8 mouse cellular contexts compared by ENCODE assay signal in the genomic region with DNA sequence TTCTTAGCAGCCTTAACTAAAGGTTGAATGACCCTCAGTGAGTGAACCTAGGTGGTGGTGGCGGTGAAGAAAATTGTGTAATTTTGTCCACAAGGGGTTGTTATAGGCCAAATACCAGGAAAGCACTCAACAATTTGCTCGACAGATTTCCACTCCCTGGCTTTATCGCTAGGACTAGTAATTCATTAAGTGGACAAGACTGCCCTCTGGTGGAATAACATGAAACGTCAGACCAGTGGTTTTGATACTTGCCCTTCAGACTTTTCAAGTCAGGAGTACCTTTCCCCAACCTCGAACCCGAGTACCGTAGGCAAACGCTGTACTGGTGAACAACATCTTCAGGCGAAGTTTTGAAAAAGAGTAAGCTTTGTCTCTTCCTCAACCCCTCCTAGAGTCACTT. TPM values are rescaled to one million over a fixed set of nuclear protein-coding genes. Genes with fewer than 3 reads are reported as not detected.
DNase-seq lines count a peak whose midpoint lies in the region; ATAC-seq and TF ChIP-seq lines count a peak whose summit lies in the region.

No protein-coding gene starts in this region.

- peaks cover 19% of the 10 kb centered on the region for H3K27me3 ChIP-seq in intestine, postnatal 0 days (replicated peaks; ENCODE audit: control insufficient read depth, insufficient read depth, low read length)
- H3K27me3 ChIP-seq in midbrain, embryonic 10.5 days (ENCODE audit: low read depth, poor library complexity, severe bottlenecking), result peaks cover 51% of the 10 kb centered on the region
- H3K27me3 ChIP-seq in spleen, adult 2 months (ENCODE audit: control insufficient read depth, insufficient read depth, low read length), result peaks cover 4% of the 10 kb centered on the region

- no peaks in the 10 kb centered on the region for H3K4me1 ChIP-seq in intestine, postnatal 0 days (replicated peaks; ENCODE audit: control insufficient read depth, insufficient read depth, low read length)
- peaks cover 30% of the 10 kb centered on the region for H3K4me1 ChIP-seq in midbrain, embryonic 10.5 days
- peaks cover 1% of the 10 kb centered on the region; the same call in 1 of the 2 replicates for H3K4me1 ChIP-seq in spleen, adult 2 months (ENCODE audit: control insufficient read depth, insufficient read depth, insufficient read length)

- H3K9me3 ChIP-seq in intestine, postnatal 0 days (ENCODE audit: control insufficient read depth), result no peaks in the 10 kb centered on the region
- no peaks in the 10 kb centered on the region for H3K9me3 ChIP-seq in midbrain, embryonic 10.5 days (replicated peaks)

- H3K27ac ChIP-seq in intestine, postnatal 0 days (ENCODE audit: low read depth, low read length), result no peak overlapping the region
- H3K27ac ChIP-seq in midbrain, embryonic 10.5 days (replicated peaks), result no peak overlapping the region
- H3K27ac ChIP-seq in spleen, adult 2 months (ENCODE audit: insufficient read depth, low read length), result no peak overlapping the region

- no peak for TF ChIP-seq POLR2A in spleen, adult 2 months (IDR thresholded peaks at IDR 0.05; ENCODE audit: low read depth, low read length)

- TF ChIP-seq CTCF in intestine, postnatal 0 days (IDR thresholded peaks at IDR 0.05; ENCODE audit: low read depth), result peak; percentile 84
- TF ChIP-seq CTCF in spleen, adult 2 months (IDR thresholded peaks at IDR 0.05; ENCODE audit: extremely low read depth, insufficient read depth, insufficient read length, insufficient replicate concordance), result peak; percentile 28; the same call in 1 of the 2 replicates

- no peak overlapping the region for H3K9ac ChIP-seq in intestine, postnatal 0 days (ENCODE audit: low read depth, low read length)

- H3K4me3 ChIP-seq in intestine, postnatal 0 days (ENCODE audit: low read depth, low read length), result no peak overlapping the region
- H3K4me3 ChIP-seq in midbrain, embryonic 10.5 days, result 0 out of 2 replicates have a peak overlapping the region, but pooled peaks have one; percentile 24
- H3K4me3 ChIP-seq in spleen, adult 2 months (ENCODE audit: extremely low read depth, insufficient read depth, insufficient read length), result no peak overlapping the region

- H3K36me3 ChIP-seq in intestine, postnatal 0 days (ENCODE audit: control insufficient read depth, insufficient read depth), result no peaks in the 10 kb centered on the region
- H3K36me3 ChIP-seq in midbrain, embryonic 10.5 days, result no peaks in the 10 kb centered on the region
- no peaks in the 10 kb centered on the region for H3K36me3 ChIP-seq in spleen, adult 2 months (ENCODE audit: control insufficient read depth, insufficient read depth, low read length)

- peak; percentile 71 for ATAC-seq in common myeloid progenitor, adult 5-6 weeks (replicated peaks; ENCODE audit: low read depth, poor library complexity, severe bottlenecking)
- ATAC-seq in granulocyte monocyte progenitor cell, adult 5-6 weeks (replicated peaks; ENCODE audit: poor library complexity, severe bottlenecking), result peak; percentile 59
- ATAC-seq in intestine, postnatal 0 days, result peak; percentile 52; the same call in 1 of the 2 replicates

- under 1% methylated on average over 9 of the region's 9 CpGs for WGBS in intestine, postnatal 0 days
- under 1% methylated on average over 9 of the region's 9 CpGs for WGBS in midbrain, embryonic 10.5 days
- 2% methylated on average over 9 of the region's 9 CpGs for WGBS in spleen, adult 2 months

- peak overlapping the region; percentile 37 for H3K4me2 ChIP-seq in intestine, postnatal 0 days (replicated peaks; ENCODE audit: low read depth)

- intact Hi-C loops in heart, postnatal 25 days (cut with DNase I), result loop anchor here (1.0 kb wide), 2 partner anchors 50 to 164 kb away; no protein-coding TSS in a partner anchor
- intact Hi-C loops in left cerebral cortex, postnatal 36 days (cut with DNase I), result loop anchor here (1.0 to 5.0 kb wide), 2 partner anchors 50 to 82 kb away; no protein-coding TSS in a partner anchor

- peak; percentile 93 for DNase-seq in heart, adult 11 months
- no peak for DNase-seq in heart, postnatal 25 days (ENCODE audit: low spot score)
- DNase-seq in left cerebral cortex, postnatal 36 days (ENCODE audit: low spot score in 2 of 2), result peak; percentile 54 to 65
- DNase-seq in midbrain, embryonic 10.5 days (ENCODE audit: low spot score), result peak; percentile 77
- DNase-seq in spleen, adult 2 months (ENCODE audit: low read depth in 1 of 2, low spot score in 2 of 2), result peak; percentile 70 to 72

RNA-seq across cellular contexts. Expression of a gene that starts 3.9 kb away (rescaled TPM):
- total RNA-seq in heart, postnatal 25 days (2021), result 1 to 10 TPM; 2.3 to 2.6 TPM
- total RNA-seq in common myeloid progenitor, adult 5-6 weeks (2017), result 0.39 TPM in 1 of 2 replicates, not detected in the other
- total RNA-seq in granulocyte monocyte progenitor cell, adult 5-6 weeks (2014; fragmentation: Nextera tagmentation), result 0.21 TPM in 1 of 2 replicates, not detected in the other
- 0.15 TPM in 1 of 2 replicates, not detected in the other for total RNA-seq in granulocyte monocyte progenitor cell, adult 5-6 weeks (2017)
- polyA plus RNA-seq in intestine, postnatal 0 days (2015; fragmentation: Nextera tagmentation; extraction: Ambion mirVana), result 0.99 and 1.6 TPM in 2 replicates
- total RNA-seq in left cerebral cortex, postnatal 36 days (2021), result 10 to 100 TPM; 12.6 to 14.7 TPM
- polyA plus RNA-seq in midbrain, embryonic 10.5 days (2016; fragmentation: Nextera tagmentation; extraction: Ambion mirVana), result 9.5 and 10.5 TPM in 2 replicates
- 5.8 and 6.0 TPM in 2 replicates for polyA plus RNA-seq in spleen, adult 2 months (2012; rRNA removed)

RNA-seq across cellular contexts. Expression of a gene that starts 5.4 kb away (rescaled TPM):
- 100 to 1,000 TPM; 110 to 123 TPM for total RNA-seq in heart, postnatal 25 days (2021)
- total RNA-seq in common myeloid progenitor, adult 5-6 weeks (2017), result 38.5 and 39.6 TPM in 2 replicates
- 139 and 203 TPM in 2 replicates for total RNA-seq in granulocyte monocyte progenitor cell, adult 5-6 weeks (2014; fragmentation: Nextera tagmentation)
- 123 and 185 TPM in 2 replicates for total RNA-seq in granulocyte monocyte progenitor cell, adult 5-6 weeks (2017)
- polyA plus RNA-seq in intestine, postnatal 0 days (2015; fragmentation: Nextera tagmentation; extraction: Ambion mirVana), result 939 and 945 TPM in 2 replicates
- total RNA-seq in left cerebral cortex, postnatal 36 days (2021), result 10 to 100 TPM; 59.5 to 64.6 TPM
- polyA plus RNA-seq in midbrain, embryonic 10.5 days (2016; fragmentation: Nextera tagmentation; extraction: Ambion mirVana), result 195 and 196 TPM in 2 replicates
- polyA plus RNA-seq in spleen, adult 2 months (2012; rRNA removed), result 25.8 and 35.7 TPM in 2 replicates

RNA-seq across cellular contexts. Expression of a gene that starts 27.3 kb away (rescaled TPM):
- 1 to 10 TPM; 5.0 to 7.9 TPM for total RNA-seq in heart, postnatal 25 days (2021)
- 2.7 and 7.7 TPM in 2 replicates for total RNA-seq in common myeloid progenitor, adult 5-6 weeks (2017)
- 2.0 and 9.5 TPM in 2 replicates for total RNA-seq in granulocyte monocyte progenitor cell, adult 5-6 weeks (2014; fragmentation: Nextera tagmentation)
- total RNA-seq in granulocyte monocyte progenitor cell, adult 5-6 weeks (2017), result 2.4 TPM in 1 of 2 replicates, not detected in the other
- polyA plus RNA-seq in intestine, postnatal 0 days (2015; fragmentation: Nextera tagmentation; extraction: Ambion mirVana), result 12.4 and 13.0 TPM in 2 replicates
- total RNA-seq in left cerebral cortex, postnatal 36 days (2021), result 1 to 10 TPM; 6.7 to 7.0 TPM
- polyA plus RNA-seq in midbrain, embryonic 10.5 days (2016; fragmentation: Nextera tagmentation; extraction: Ambion mirVana), result 13.3 and 14.9 TPM in 2 replicates
- polyA plus RNA-seq in spleen, adult 2 months (2012; rRNA removed), result 15.1 and 15.8 TPM in 2 replicates

RNA-seq across cellular contexts. Expression of a gene that starts 28.4 kb away (rescaled TPM):
- total RNA-seq in heart, postnatal 25 days (2021), result 100 to 1,000 TPM; 183 to 185 TPM
- total RNA-seq in common myeloid progenitor, adult 5-6 weeks (2017), result 95.3 and 109 TPM in 2 replicates
- total RNA-seq in granulocyte monocyte progenitor cell, adult 5-6 weeks (2014; fragmentation: Nextera tagmentation), result 124 and 140 TPM in 2 replicates
- 71.3 and 86.4 TPM in 2 replicates for total RNA-seq in granulocyte monocyte progenitor cell, adult 5-6 weeks (2017)
- polyA plus RNA-seq in intestine, postnatal 0 days (2015; fragmentation: Nextera tagmentation; extraction: Ambion mirVana), result 248 and 257 TPM in 2 replicates
- 10 to 100 TPM; 85.2 to 95.4 TPM for total RNA-seq in left cerebral cortex, postnatal 36 days (2021)
- polyA plus RNA-seq in midbrain, embryonic 10.5 days (2016; fragmentation: Nextera tagmentation; extraction: Ambion mirVana), result 216 and 236 TPM in 2 replicates
- polyA plus RNA-seq in spleen, adult 2 months (2012; rRNA removed), result 113 and 138 TPM in 2 replicates

RNA-seq across cellular contexts. Expression of a gene that starts 38.2 kb away (rescaled TPM):
- total RNA-seq in heart, postnatal 25 days (2021), result 100 to 1,000 TPM; 165 to 176 TPM
- total RNA-seq in common myeloid progenitor, adult 5-6 weeks (2017), result not detected in 2 replicates
- total RNA-seq in granulocyte monocyte progenitor cell, adult 5-6 weeks (2014; fragmentation: Nextera tagmentation), result not detected in 2 replicates
- not detected in 2 replicates for total RNA-seq in granulocyte monocyte progenitor cell, adult 5-6 weeks (2017)
- polyA plus RNA-seq in intestine, postnatal 0 days (2015; fragmentation: Nextera tagmentation; extraction: Ambion mirVana), result 3.1 and 3.6 TPM in 2 replicates
- 10 to 100 TPM; 13.0 to 16.5 TPM for total RNA-seq in left cerebral cortex, postnatal 36 days (2021)
- polyA plus RNA-seq in midbrain, embryonic 10.5 days (2016; fragmentation: Nextera tagmentation; extraction: Ambion mirVana), result 1.7 and 1.9 TPM in 2 replicates
- polyA plus RNA-seq in spleen, adult 2 months (2012; rRNA removed), result 5.8 and 6.5 TPM in 2 replicates
